Mouse (Mus musculus): ENCODE results near the gene Wdr3. TPM values are rescaled to one million over a fixed set of nuclear protein-coding genes. Genes with fewer than 3 reads are reported as not detected.

Gene Wdr3
- total RNA-seq (2021): 10 to 100 TPM; 10.2 to 16.4 TPM
- long read RNA-seq, experiment 1, transcript Wdr3-201 (27 exons, 3,432 nt): major isoform, 13 of 14 reads
- long read RNA-seq, experiment 1, partial matches to known transcripts: 0 of 14 reads
- long read RNA-seq, experiment 1, other reads (novel, unspliced or antisense): 1 of 14 reads
- long read RNA-seq, experiment 2, transcript Wdr3-201 (27 exons, 3,432 nt): major isoform, 8 of 10 reads
- long read RNA-seq, experiment 2, partial matches to known transcripts: 1 of 10 reads
- long read RNA-seq, experiment 2, other reads (novel, unspliced or antisense): 1 of 10 reads

- DNase-seq: peak; percentile 97 to 98
Observed at GRCm38 (mm10) chr3:100162315-100163105, at the start of gene Wdr3, which contains the start of gene Gdap2. Wdr3 (minus strand) TSS chr3:100162407. Gdap2 (plus strand) TSS chr3:100162381.

DNA sequence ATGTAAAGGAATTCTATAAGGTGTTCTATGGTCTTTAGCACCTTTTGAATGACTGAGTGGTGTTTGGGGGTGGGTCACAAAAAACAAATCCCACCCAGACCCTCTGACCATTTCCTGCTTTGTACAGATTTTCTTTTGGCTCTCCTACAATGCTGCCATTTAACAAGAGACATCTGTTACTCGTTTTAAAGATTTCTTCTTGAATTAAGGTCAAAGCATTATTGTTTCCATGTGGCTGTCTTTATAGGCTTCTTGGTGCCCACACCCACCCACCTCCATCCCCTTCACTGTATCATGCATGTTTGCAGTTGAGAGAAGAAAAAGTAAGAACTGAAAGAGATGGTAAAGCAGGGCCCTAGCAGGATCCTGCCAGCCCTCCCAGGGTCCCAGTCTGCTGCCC, 44.8 kb upstream of the Wdr3 start:
- DNase-seq: no peak

DNA sequence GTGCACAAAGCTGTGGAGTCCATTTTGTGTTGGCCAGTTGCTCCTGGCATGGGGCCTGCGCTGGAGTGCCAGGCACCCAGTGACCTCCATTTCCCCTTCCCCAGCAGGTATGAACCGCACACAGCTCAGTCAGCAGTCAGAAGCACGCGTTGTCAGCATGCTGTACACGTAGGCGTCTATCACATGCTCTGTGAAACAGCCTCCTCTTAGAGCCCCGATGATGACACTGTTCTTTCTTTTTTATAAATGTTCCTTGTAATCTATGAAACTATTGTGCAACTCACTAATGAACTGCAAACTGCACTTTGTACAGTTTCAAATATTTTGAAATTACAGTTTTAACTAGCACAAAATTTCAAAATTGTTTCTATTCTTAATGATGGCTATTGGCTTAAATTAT, 39.3 kb upstream of the Wdr3 start:
- peak in 1 of 2 experiments; percentile 18 for DNase-seq

DNA sequence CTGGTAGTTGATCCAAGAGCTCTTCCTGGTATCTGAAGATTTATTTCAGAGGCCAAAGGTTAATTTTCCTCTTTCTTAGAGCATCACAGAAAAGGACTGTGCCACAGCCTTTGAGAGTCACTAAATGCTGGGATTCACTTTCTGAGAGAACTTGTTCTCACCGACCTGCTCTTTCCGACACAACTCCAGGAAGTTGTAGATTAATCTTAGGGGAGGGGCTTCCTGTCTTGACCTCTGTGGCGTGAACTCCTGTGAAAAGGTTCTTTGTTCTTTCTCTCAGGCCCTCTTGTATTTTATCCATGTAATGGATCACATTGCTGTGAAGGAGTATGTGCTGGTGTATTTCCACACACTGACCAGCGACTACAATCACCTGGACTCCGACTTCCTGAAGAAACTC, 32.0 kb upstream of the Wdr3 start:
- no peak for DNase-seq

DNA sequence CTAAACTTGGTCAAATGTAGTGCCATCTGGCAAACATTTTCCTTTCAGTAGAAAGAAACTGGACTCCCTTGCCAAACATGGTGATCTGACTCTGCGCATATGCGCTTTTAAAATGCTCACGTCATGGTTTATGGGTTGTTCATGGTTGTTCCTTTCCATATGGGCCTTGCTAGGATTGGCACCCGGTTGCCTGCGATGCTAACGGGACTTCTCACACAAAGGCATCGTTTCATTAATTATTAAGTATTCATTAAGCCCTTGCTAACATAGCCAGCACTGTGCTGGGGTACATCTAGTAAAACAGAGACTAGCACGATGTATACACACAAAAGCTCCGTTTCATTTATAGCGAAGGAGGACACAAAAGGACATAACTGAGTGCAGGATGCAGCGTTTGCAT, 27.7 kb upstream of the Wdr3 start:
- DNase-seq: no peak

DNA sequence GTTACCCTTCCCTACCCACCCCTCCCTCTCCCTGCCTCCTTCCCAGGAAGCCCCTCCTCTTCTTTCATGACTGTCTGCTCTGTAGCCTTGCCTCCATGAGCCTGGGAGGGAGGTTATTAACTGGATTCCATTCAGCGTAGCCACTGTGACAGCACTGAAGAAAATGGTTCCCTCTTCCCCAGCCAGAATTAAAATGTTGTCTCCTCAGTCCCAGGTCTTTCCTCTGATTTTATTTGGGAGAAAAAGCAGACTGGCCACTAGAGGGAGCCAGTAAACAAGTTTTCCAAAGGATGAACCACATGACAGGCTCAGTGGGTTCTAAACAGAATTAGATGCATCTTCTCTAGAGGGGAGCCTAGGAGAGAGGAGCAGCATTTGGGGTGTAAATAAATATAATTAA, 27.2 kb upstream of the Wdr3 start:
- peak; percentile 58 to 78 for DNase-seq

GRCm38 (mm10) chr3:100180471-100180870, 18.3 kb upstream of the Wdr3 start:
- peak in 1 of 2 experiments; percentile 18 for DNase-seq

GRCm38 (mm10) chr3:100176031-100176430, 13.8 kb upstream of the Wdr3 start:
- DNase-seq: peak in 1 of 2 experiments; percentile 55

- DNase-seq: no peak
Observed at GRCm38 (mm10) chr3:100164991-100165390, 2.8 kb upstream of the Wdr3 start.

DNA sequence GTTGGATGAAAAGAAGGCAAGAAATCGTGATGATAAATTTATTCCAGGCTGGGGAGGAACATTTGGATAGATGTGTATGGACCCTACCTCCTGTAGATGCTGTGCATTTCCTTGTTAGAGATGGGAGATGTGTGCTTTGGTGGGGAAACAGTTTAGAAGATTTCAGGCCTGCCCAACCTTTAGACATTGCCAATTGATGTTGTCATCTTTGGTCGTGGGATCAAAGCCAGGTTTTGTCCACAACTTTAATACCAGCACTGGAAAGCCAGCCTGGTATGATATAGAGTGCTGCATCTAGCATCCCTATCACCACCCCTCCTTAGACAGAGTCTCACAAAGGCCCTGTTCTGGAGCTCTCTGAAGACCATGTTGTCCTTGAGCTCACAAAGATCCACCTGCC, 1.3 kb upstream of the Wdr3 start:
- DNase-seq: no peak

- no peak for DNase-seq
Observed at GRCm38 (mm10) chr3:100161665-100162314, 417 bp downstream of the Wdr3 start.

DNA sequence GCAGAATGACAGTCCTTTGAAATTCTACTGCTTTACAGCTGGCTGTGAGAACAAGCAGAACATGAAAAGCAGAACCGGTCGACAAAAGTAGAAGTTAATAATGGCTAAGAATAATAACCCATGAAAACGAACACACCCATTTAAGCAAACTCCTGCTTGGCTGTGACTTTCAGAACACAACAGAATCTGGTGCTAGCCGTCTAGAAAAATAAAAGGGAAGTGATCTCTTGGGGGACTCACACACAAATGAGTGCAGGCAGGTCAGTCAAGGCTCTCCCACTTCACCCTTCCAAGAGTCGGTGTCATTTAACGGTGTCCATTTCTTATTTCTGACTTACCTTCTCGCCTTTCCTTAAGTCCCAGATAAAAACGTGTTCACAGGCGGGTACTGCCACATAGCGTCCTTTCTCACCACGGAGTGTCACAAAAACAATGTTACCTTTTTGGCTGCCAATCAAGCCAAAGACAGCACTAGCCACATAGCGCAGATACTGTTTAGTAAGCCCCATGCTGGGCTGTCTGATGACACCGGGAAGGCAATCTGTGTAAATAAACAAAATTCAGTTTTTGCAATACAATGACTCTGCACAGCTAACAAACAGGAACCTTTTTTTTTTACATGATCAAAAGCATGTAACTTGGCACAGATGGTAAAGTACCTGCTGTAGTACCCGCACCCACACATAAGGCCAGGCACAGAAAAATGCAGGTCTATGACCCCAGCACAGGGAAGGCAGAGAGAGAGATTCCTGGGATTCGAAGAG, 1.3 kb downstream of the Wdr3 start:
- peak in 1 of 2 experiments; percentile 7 for DNase-seq

- DNase-seq: no peak
Observed at GRCm38 (mm10) chr3:100122445-100122844, 39.8 kb downstream of the Wdr3 start.

DNA sequence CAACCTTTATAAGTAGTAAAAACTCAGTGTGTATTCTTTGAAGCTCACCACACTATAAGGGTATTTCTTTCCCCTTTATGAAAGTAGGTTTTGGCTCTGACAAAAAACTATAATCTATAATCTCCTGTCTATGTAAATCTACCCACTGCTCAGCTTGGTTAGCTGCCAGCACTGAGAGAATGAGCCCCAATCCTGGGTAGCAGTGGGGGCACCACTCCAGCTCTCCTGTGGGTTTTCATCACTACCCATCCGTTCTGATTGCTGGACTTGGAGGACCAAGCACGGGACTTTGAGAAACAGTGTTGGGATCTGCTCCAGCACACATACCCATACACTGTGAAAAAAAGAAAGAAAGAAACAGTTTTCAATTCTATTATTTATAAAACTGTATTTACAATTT, 40.2 kb downstream of the Wdr3 start:
- no peak for DNase-seq

DNA sequence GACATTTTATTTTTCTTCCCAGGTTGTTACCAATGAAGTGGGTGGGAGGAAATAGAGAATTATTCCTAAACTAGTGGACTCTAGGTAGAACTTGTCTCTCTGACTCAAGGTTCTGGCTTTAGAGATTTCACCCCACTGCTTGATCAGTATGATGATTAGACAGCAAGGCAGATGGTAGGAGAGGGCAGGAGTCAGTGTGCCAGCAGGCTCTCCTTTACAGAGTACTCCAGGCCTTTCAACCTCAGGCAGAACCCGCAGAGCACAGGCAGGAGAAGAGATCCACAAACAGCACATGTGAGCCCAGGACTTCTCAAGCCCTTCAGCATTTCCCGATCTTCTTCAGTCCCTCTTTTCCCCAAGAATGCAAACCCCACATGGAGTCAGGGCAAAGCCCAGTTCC, 43.5 kb downstream of the Wdr3 start:
- DNase-seq: no peak

- DNase-seq: no peak
Observed at GRCm38 (mm10) chr3:100106736-100107135, 55.5 kb downstream of the Wdr3 start.

DNA sequence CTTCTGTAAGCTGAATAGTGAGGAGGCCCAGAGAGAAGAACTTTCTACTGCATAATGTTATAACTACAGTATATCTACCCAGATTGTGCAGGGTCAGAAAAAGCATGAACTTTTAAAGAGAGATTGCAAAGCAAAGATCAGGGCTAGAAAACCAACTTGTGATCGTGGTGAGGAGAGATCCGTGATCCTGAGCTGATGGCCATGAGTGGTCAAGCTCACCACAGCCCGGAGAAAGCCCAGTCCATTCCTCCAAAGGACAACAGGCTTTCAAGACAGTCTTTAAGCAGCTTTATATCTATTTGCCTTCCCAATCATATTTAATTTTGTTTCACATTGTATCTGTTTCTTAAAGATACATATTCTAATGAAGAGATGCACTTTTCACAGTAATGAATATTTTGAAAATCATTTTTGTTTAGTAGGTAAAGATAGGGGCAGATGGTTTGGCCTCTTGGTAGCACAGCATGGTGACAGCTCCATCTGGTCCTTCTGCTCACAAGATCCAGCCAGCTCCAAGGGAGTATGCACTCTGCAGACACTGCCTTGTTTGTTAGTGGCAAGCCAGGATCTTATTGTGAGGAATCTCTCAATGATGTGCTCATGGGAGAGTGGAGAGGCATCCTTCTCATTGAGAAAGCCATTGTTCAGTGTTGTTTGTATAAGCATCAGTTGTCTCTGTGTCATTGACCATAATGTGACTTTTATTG, 59.7 kb downstream of the Wdr3 start:
- no peak for DNase-seq
